Mouse (Mus musculus): ENCODE results near the gene Tmem169. TPM values are rescaled to one million over a fixed set of nuclear protein-coding genes. Genes with fewer than 3 reads are reported as not detected.
A peak's percentile ranks its signal among the peaks of the same experiment; 100 is the strongest.

Tmem169 gene
- total and polyA plus RNA-seq, 3 experiments: 0.33 TPM; not detected in 2

DNA sequence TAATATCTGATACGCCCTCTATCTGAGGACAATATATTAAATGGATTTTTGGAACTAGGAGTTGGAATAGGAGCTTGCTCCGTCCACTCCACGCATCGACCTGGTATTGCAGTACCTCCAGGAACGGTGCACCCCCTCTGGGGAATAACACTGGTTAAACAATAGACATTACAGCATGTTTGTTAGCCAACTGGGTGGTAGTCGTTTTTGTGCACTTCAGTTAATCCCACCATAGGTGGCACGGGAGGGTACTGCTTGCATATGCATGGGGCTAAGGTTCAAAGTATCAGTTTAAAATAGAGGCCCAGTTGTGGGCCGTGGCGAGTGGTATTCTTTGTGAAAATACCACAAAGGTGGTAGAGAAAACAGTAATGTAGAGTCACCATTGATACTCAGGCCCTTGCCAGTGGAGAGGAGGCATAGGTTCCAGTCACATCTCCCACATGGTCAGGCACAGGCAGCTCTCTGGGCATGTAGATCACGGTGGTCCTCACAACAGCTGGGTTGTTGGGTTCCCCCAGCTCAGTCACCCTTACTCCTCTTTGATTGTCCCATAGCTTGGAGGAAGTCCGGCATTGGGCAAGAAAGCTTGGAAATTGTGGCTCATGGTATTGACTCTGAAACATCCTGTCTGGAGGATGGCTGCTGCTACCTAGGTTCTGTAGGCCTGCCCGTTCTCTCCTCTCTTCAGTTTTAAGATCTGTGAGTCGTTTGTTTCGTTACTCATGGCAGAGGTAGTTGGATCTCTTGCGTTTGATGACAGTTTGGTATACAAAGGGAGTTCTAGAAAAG is 28.9 kb upstream of the Tmem169 start:
- no peaks in the 10 kb centered on the region for H3K27me3 ChIP-seq (ENCODE audit: insufficient read depth, low read length)
- peaks cover 33% of the 10 kb centered on the region for H3K4me1 ChIP-seq (ENCODE audit: insufficient read depth, low read depth, low read length)
- H3K9me3 ChIP-seq (replicated peaks): no peaks in the 10 kb centered on the region
- no peak overlapping the region; the same call in 1 of the 2 replicates for H3K4me3 ChIP-seq (ENCODE audit: low read depth, low read length)
- peaks cover 8% of the 10 kb centered on the region for H3K36me3 ChIP-seq (replicated peaks)
- DNase-seq (ENCODE audit: low spot score): peak; percentile 93
- TF ChIP-seq GATA1 (IDR thresholded peaks at IDR 0.05; ENCODE audit: borderline replicate concordance, low read length) (no peak), POLR2AphosphoS5 (IDR thresholded peaks at IDR 0.05; ENCODE audit: insufficient replicate concordance, low read depth, low read length) (peak; percentile 100)
- ATAC-seq (ENCODE audit: extremely low read depth, insufficient number of reproducible peaks, low FRiP score, poor library complexity, severe bottlenecking): peak; percentile 86

DNA sequence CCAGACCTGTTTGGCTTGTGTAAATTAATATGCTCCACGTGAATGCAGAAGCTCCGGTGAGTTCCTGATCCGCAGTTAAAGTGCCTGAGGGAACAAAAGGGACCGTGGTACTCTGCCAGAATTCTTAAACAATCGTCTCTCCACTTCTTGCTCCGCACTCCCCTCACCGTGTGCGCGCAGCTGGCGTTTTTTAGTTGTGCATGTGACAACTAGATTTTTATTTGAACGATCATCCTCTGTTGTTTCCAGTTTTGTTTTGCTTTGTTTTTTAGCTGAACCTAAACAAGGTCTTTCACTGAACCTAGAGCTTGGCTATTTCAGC is 28.4 kb upstream of the Tmem169 start:
- ATAC-seq (ENCODE audit: extremely low read depth, insufficient number of reproducible peaks, low FRiP score, poor library complexity, severe bottlenecking) (no peak; the same call in 1 of the 2 replicates), DNase-seq (ENCODE audit: low spot score) (no peak)
- TF ChIP-seq GATA2 (IDR thresholded peaks at IDR 0.05; ENCODE audit: borderline replicate concordance, low read depth, low read length): no peak
- no peak for TF ChIP-seq CTCF (IDR thresholded peaks at IDR 0.05; ENCODE audit: low read depth, low read length)
- no peak for TF ChIP-seq TAL1 (conservative IDR thresholded peaks at IDR 0.05; ENCODE audit: low read depth, low read length)
- TF ChIP-seq GATA1 (IDR thresholded peaks at IDR 0.05; ENCODE audit: borderline replicate concordance, low read length): no peak
- no peak for TF ChIP-seq POLR2AphosphoS5 (IDR thresholded peaks at IDR 0.05; ENCODE audit: insufficient replicate concordance, low read depth, low read length)
- Histone ChIP-seq H3K9me3 (replicated peaks) (no peaks in the 10 kb centered on the region), H3K4me1 (ENCODE audit: insufficient read depth, low read depth, low read length) (peaks cover 33% of the 10 kb centered on the region), H3K4me3 (ENCODE audit: low read depth, low read length) (no peak overlapping the region), H3K36me3 (replicated peaks) (peaks cover 11% of the 10 kb centered on the region), H3K27me3 (ENCODE audit: insufficient read depth, low read length) (no peaks in the 10 kb centered on the region)

DNA sequence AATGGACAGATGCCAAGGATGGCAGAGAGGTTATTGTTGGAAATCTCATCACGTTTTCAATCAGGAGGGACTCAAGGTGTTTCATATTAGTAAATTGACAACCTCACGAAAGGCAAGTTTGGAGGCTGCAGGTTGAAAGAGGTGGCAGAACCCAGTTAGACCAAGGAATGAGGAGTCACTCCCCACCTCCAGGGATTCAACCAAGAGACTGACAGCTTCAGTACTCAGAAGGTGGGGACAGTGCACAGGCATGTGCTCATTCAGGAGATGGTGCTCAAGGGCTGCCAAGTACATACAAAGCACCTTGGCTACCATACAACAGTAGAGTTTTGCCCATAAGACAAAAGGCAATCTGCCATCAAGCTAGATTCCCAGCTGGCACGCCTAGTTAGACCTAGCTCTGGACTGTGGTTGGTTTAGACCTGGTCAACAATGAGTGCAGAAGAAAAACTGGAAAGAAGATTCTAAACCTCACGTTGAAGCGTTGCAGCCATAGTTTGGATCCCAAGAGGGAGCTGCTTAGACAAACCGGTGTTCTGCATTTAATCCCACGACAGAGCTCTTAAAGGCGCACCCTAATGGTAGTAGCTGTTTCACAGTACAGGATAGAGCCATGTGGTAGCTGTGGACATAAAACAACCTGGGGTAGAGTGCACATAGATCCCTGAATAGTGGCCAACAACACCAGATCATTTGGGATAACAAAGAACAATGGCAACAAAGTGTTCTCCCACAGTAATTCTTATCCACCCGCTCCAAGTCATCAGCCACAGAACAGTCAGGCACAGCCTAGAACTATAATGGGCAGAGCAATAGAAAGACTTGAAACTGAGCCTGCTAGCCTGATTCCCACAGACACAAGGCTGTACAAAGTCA is 27.6 kb upstream of the Tmem169 start:
- no peak for DNase-seq (ENCODE audit: low spot score)
- peaks cover 33% of the 10 kb centered on the region for H3K4me1 ChIP-seq (ENCODE audit: insufficient read depth, low read depth, low read length)
- H3K36me3 ChIP-seq (replicated peaks): peaks cover 13% of the 10 kb centered on the region
- no peak for TF ChIP-seq TAL1 (conservative IDR thresholded peaks at IDR 0.05; ENCODE audit: low read depth, low read length)
- no peak for TF ChIP-seq CTCF (IDR thresholded peaks at IDR 0.05; ENCODE audit: low read depth, low read length)
- TF ChIP-seq POLR2AphosphoS5 (IDR thresholded peaks at IDR 0.05; ENCODE audit: insufficient replicate concordance, low read depth, low read length): no peak
- TF ChIP-seq GATA1 (IDR thresholded peaks at IDR 0.05; ENCODE audit: borderline replicate concordance, low read length): no peak
- TF ChIP-seq GATA2 (IDR thresholded peaks at IDR 0.05; ENCODE audit: borderline replicate concordance, low read depth, low read length): no peak
- H3K4me3 ChIP-seq (ENCODE audit: low read depth, low read length): no peak overlapping the region
- ATAC-seq (ENCODE audit: extremely low read depth, insufficient number of reproducible peaks, low FRiP score, poor library complexity, severe bottlenecking): no peak
- H3K9me3 ChIP-seq (replicated peaks): no peaks in the 10 kb centered on the region
- no peaks in the 10 kb centered on the region for H3K27me3 ChIP-seq (ENCODE audit: insufficient read depth, low read length)

DNA sequence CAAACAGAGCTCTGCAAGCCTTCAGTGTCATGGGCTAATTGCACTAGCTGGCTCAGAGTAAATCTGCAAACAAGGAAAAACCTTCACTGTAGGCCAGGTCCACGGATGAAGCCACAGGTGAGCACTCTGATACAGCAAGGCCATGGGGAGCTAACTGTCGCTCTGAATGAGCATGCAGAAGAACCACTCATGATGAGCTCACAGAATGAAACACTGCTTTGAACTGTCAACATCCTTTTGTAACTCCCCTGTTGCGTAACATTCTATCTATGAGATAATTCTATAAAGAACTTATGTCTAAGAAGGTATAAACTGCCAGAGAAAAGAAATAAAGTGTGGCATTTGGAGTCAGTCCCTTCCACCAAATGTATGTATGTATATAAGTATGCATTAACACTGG is 21.1 kb upstream of the Tmem169 start:
- H3K27me3 ChIP-seq (ENCODE audit: insufficient read depth, low read length): no peaks in the 10 kb centered on the region
- H3K4me1 ChIP-seq (ENCODE audit: insufficient read depth, low read depth, low read length): peaks cover 4% of the 10 kb centered on the region; the same call in 1 of the 2 replicates
- H3K36me3 ChIP-seq (replicated peaks): peaks cover 61% of the 10 kb centered on the region
- no peak overlapping the region for H3K4me3 ChIP-seq (ENCODE audit: low read depth, low read length)
- no peak for TF ChIP-seq TAL1 (conservative IDR thresholded peaks at IDR 0.05; ENCODE audit: low read depth, low read length)
- TF ChIP-seq POLR2AphosphoS5 (IDR thresholded peaks at IDR 0.05; ENCODE audit: insufficient replicate concordance, low read depth, low read length): no peak
- no peak for TF ChIP-seq CTCF (IDR thresholded peaks at IDR 0.05; ENCODE audit: low read depth, low read length)
- TF ChIP-seq GATA1 (IDR thresholded peaks at IDR 0.05; ENCODE audit: borderline replicate concordance, low read length): no peak
- no peak for TF ChIP-seq GATA2 (IDR thresholded peaks at IDR 0.05; ENCODE audit: borderline replicate concordance, low read depth, low read length)
- H3K9me3 ChIP-seq (replicated peaks): no peaks in the 10 kb centered on the region
- ATAC-seq (ENCODE audit: extremely low read depth, insufficient number of reproducible peaks, low FRiP score, poor library complexity, severe bottlenecking): no peak
- DNase-seq (ENCODE audit: low spot score): no peak

DNA sequence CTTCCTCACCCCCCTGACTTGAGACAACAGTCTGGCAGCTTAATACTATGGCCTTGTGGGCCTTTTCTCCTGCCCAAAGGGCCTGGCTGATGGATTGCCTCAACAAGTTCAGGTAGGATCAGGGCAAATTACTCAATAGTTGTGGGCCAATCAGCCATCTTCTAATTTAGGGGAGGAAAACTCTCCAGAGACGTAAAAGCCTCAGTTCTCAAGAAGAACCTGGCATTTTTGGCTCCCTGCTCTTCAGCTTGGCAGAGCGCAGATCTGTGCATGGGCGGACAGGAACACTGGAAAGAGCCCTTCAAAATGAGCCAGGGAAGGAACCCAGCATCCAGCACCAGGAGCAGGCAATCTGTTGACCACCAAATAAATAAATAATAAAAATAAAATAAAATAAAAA is 6.1 kb upstream of the Tmem169 start:
- Histone ChIP-seq H3K4me1 (ENCODE audit: insufficient read depth, low read depth, low read length) (peaks cover 2% of the 10 kb centered on the region; the same call in 1 of the 2 replicates), H3K36me3 (replicated peaks) (peaks cover 43% of the 10 kb centered on the region), H3K9me3 (replicated peaks) (0 out of 2 replicates have a peak, but pooled peaks cover 3% of the 10 kb centered on the region), H3K27me3 (ENCODE audit: insufficient read depth, low read length) (no peaks in the 10 kb centered on the region), H3K4me3 (ENCODE audit: low read depth, low read length) (no peak overlapping the region)
- DNase-seq (ENCODE audit: low spot score) (no peak), ATAC-seq (ENCODE audit: extremely low read depth, insufficient number of reproducible peaks, low FRiP score, poor library complexity, severe bottlenecking) (no peak)
- TF ChIP-seq POLR2AphosphoS5 (IDR thresholded peaks at IDR 0.05; ENCODE audit: insufficient replicate concordance, low read depth, low read length) (no peak), CTCF (IDR thresholded peaks at IDR 0.05; ENCODE audit: low read depth, low read length) (no peak), GATA2 (IDR thresholded peaks at IDR 0.05; ENCODE audit: borderline replicate concordance, low read depth, low read length) (no peak), GATA1 (IDR thresholded peaks at IDR 0.05; ENCODE audit: borderline replicate concordance, low read length) (no peak), TAL1 (conservative IDR thresholded peaks at IDR 0.05; ENCODE audit: low read depth, low read length) (no peak)

DNA sequence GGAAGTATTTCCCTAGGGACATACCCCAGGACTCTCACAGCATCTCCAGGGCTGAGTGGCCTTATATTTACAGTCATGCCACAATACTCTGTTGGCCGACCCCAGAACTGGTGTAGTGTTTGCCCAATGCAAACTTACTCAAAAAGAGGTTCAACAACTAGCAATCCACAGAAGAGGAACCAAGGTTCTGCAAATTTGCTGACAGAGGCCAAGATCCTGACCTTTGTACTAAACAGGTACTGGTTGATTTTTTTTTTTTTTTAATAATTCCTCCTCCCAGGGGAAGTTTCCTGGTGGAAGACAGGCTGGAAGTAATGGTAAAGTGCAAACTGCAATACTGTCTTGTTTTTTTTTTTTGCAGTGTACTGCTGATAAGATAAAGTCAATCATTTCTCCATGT is 1.6 kb upstream of the Tmem169 start:
- DNase-seq (ENCODE audit: low spot score) (no peak), ATAC-seq (ENCODE audit: extremely low read depth, insufficient number of reproducible peaks, low FRiP score, poor library complexity, severe bottlenecking) (no peak)
- peaks cover 29% of the 10 kb centered on the region for H3K27me3 ChIP-seq (ENCODE audit: insufficient read depth, low read length)

More for the DNA sequence above, 1.6 kb upstream of the Tmem169 start:
- peaks cover 14% of the 10 kb centered on the region for H3K4me1 ChIP-seq (ENCODE audit: insufficient read depth, low read depth, low read length)
- H3K4me3 ChIP-seq (ENCODE audit: low read depth, low read length): no peak overlapping the region
- peaks cover 6% of the 10 kb centered on the region for H3K36me3 ChIP-seq (replicated peaks)
- TF ChIP-seq POLR2AphosphoS5 (IDR thresholded peaks at IDR 0.05; ENCODE audit: insufficient replicate concordance, low read depth, low read length) (no peak), GATA2 (IDR thresholded peaks at IDR 0.05; ENCODE audit: borderline replicate concordance, low read depth, low read length) (no peak), GATA1 (IDR thresholded peaks at IDR 0.05; ENCODE audit: borderline replicate concordance, low read length) (no peak)
- no peaks in the 10 kb centered on the region for H3K9me3 ChIP-seq (replicated peaks)

Data from G1E (cell line).